Mouse (Mus musculus) G1E-ER4 (cell line): ENCODE data around the gene Gm45208. TPM values are rescaled to one million over a fixed set of nuclear protein-coding genes. Genes with fewer than 3 reads are reported as not detected.
"Not testable (repeated sequence)": the region's sequence is repeated elsewhere in the genome, so short reads cannot be mapped to it uniquely, and the experiment has no call there.

Source experiments
- GATA1 ChIP-seq: IDR thresholded peaks from one replicate; pipeline ENCODE4 v1.8.0; 2012; ENCODE audit warnings: low read length, inconsistent platforms
- polyA plus RNA-seq: library from polyadenylated mRNA; stranded (reverse); fragments of >175 nt; gene quantifications from 2 replicates; pipeline ENCODE4 v1.2.3, GENCODE M21; 2012

The Gm45208 gene
- 1.5 and 4.7 TPM in 2 replicates for polyA plus RNA-seq

DNA sequence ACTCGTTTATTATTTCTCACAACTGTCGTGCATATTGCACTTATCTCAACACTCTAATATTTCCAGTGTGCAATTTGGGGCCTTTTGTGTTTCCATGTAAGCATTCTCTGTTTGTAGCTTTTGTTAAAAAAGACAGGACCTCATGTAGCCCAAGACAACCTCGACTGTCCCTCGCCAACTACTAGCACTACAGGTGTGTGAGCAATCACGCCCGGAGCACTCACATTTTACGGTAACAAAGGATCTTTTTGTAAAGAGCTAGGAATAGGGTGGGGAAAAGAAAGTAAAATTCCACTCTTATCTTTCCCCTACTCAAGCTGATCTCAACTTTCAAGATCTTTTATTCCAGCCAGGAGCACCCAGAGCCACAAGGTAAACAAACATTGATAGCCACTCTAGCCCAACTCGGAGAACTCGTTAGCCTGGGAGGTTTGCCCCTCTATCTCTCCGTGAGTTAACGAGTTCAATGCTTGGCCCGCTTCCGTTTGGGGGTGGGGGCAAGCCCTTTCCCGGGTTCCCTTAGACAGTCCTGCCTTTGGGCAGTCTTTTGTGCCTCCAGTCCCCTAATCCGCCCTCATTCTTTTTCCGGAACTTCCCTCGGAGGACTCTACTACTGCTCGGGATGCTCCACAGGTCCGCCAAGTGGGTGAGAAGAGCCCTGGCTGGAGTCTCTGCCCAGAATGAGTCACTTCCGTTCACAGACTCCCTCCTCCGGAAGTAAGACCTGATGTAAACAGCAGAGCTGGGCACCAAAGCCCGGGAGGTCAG, at the start of gene Gm45208:
Gm45208 (plus strand) TSS at position 732 of the 768 bp plus-strand sequence.
- TF ChIP-seq GATA1: no peak

DNA sequence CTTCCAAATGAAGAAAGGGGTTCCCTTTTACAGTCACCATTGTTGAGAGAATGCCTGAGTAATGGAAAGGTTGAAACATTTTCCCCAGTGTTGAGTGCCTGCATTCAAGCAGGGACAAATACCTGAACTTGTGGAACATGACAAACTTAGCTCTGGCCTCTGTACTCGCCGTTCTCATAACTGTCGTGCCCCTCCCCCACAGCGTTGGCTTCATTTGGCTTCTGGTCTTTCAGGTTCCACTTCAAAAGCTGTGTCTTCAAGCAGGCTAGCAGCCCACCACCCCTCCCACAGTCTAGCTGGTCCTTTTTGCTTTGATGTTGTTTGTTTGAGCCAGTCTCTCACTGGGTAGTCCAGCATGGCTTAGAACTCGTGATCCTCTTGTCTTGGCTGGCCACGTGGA, 49.3 kb upstream of the Gm45208 start:
- no peak for TF ChIP-seq GATA1

DNA sequence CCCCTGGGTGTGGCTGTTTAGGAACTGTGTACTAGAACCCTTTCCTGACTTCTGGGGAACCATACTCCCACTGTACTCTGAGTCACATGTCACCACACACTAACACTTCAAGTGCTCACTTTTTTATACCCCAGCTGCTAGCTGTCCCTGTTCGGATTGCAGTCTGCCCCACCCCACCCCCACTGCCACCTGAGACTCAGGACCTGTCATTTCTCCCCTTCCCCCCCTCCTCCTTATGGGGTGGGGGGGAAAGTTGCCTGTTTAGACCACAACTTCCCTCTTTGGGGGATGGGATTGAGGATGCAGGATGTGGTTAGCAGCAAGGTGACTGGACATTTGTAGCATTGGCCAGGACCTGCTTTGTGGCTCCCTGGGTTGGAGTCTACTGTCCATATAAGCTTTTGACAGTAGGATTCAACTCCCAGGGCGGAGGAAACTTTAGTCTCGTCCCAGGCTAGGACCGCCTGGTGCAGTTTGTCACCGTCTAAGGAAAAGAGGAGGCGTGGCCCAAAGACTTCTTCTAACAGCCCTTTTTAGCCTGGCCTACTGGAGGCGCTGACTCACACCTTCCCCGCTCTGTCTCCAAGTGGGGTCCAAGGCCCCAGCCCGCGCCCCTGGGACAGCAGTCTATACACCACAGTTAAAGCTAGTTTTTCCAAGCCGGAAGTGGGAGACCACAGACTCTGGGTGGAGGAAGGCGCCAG, 48.3 kb upstream of the Gm45208 start:
- TF ChIP-seq GATA1: no peak

DNA sequence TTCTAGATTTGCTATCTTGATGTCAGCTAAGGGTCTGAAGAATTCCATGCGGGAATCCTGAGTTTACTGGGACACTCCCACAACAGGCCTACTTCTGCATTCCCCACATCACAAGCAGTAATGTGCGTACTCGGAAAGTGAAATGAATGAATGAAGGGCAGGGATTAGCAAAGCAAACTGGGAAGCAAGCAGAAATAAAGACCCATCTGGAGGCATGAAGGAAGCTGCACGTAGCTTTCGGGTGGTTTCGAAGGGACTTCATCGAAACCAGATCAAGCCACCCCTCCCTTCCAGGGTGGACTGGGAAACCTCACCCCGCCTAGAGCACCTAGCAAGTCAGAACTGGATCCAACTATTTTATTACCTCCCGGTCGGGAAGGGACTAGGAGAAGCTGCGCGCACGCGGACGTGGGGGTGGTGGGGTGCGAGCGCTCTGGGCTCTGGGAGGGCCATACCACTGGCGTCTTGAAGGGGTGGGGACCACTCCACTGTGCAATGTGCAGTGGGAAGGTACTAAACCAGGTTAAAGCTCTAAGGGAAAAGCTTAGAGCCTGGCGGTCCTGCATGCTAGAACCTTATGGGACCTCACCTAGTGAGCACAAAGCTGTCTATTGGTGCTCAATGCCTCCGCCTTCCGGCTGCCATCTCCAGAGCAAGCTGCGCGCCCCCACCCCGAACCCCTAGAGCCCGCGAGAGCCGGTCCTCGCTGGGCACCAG, 47.6 kb upstream of the Gm45208 start:
- TF ChIP-seq GATA1: no peak

- TF ChIP-seq GATA1: no peak
These were observed 47.1 kb upstream of the Gm45208 start for GRCm38 (mm10) chrX:7675001-7675380.

GRCm38 (mm10) chrX:7678986-7679385, 43.1 kb upstream of the Gm45208 start:
- TF ChIP-seq GATA1: no peak

DNA sequence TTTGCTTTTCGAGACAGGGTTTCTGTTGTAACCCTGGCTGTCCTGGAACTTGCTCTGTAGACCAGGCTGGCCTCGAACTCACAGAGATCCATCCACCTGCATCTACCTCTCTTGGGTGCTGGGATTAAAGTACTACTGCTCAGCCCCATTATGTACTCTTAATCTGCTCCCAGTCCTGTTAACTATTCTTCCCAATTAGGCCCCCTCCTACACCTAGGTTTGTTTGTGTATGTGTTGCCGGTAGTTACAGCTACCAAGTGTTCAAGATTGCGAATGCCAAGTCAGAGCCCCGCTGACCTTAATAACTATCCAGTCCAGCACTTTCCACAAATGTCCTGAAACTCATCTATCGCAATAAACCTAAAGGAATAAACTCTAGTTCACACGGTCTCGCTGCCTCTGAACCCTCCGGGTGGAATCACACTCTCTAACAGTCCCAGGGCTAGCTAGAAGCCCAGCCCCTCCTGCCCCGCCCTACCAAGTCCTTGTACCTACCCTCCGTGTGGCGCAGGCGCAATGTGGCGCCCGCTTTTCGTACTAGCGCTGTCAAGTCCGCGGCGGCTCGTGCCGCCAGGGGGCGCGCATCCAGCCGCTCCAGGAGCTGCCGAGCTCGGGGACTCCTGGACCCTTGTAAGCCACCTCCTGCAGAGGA, 42.5 kb upstream of the Gm45208 start:
- TF ChIP-seq GATA1: no peak

GRCm38 (mm10) chrX:7680057-7680412, 42.0 kb upstream of the Gm45208 start:
- TF ChIP-seq GATA1: no peak

GRCm38 (mm10) chrX:7680864-7681263, 41.2 kb upstream of the Gm45208 start, which contains the start of gene Magix:
Gene Magix, minus strand, starts transcription at chrX:7681251.
- no peak for TF ChIP-seq GATA1

DNA sequence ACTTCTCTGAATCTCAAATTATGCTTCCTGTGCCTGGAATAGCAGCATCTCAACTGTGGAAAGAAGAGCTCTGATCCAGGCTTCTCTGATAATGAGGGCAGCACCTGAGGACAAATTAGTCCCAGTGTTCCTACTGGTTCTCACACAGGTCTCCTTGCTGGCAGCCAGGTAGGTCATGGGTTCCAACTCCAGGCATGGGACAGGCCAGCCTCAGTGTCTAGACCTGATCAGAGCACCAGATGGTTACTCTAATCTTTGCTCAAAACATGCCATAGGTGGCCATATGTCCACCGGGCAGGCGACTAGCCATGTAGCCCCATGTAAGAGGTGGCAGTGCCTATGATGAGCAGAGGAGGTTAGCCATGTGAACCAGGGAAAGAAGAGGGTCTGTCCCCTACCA, 33.7 kb upstream of the Gm45208 start:
- TF ChIP-seq GATA1: no peak

GRCm38 (mm10) chrX:7690486-7690885, 31.6 kb upstream of the Gm45208 start:
- no peak for TF ChIP-seq GATA1

GRCm38 (mm10) chrX:7692862-7693261, 29.2 kb upstream of the Gm45208 start:
- TF ChIP-seq GATA1: no peak

GRCm38 (mm10) chrX:7696520-7696919, 25.5 kb upstream of the Gm45208 start:
- TF ChIP-seq GATA1: no peak

- TF ChIP-seq GATA1: no peak
These were observed 25.1 kb upstream of the Gm45208 start, which contains the start of gene Gpkow for GRCm38 (mm10) chrX:7696954-7697381. Gene Gpkow, plus strand, starts transcription at chrX:7697131.

- TF ChIP-seq GATA1: not testable (repeated sequence)
These were observed 7.7 kb upstream of the Gm45208 start, which contains the start of gene Wdr45 for GRCm38 (mm10) chrX:7714135-7714899. Gene Wdr45, plus strand, starts transcription at chrX:7714333.
